Mouse (Mus musculus) right cerebral cortex, postnatal 4 days (tissue): Measurements from ENCODE around the gene AI413582.

Source experiments
- DNase-seq: peaks from one replicate; pipeline ENCODE4 v3.0.0-alpha.2; 2022

AI413582 gene

GRCm38 (mm10) chr17:27513916-27514762 is 51.4 kb downstream of the AI413582 start:
- no peak for DNase-seq
